Mouse (Mus musculus) left cerebral cortex, postnatal 14 days (tissue): ENCODE data around the gene Gse1. TPM values are rescaled to one million over a fixed set of nuclear protein-coding genes. Genes with fewer than 3 reads are reported as not detected.
A peak's percentile ranks its signal among the peaks of the same experiment; 100 is the strongest.

Experiments used
- DNase-seq, 2 experiments: peaks; one replicate each; pipeline ENCODE4 v3.0.0; 2021 to 2022; ENCODE audit warnings: low spot score in 2 of 2, mixed read lengths in 1 of 2
- intact Hi-C: fragments of 180-260 bp; cut with DNase I; formaldehyde crosslinking; loops from one replicate; pipeline ENCODE4 v1.15.1; 2025
- total RNA-seq, 2 experiments: library from RNA; stranded (reverse); gene quantifications; 2 replicates each; pipeline ENCODE4 v1.2.3; 2021

Gene Gse1
- total RNA-seq, 2 experiments from 2014 or later, result 49.0 to 57.3 TPM

DNA sequence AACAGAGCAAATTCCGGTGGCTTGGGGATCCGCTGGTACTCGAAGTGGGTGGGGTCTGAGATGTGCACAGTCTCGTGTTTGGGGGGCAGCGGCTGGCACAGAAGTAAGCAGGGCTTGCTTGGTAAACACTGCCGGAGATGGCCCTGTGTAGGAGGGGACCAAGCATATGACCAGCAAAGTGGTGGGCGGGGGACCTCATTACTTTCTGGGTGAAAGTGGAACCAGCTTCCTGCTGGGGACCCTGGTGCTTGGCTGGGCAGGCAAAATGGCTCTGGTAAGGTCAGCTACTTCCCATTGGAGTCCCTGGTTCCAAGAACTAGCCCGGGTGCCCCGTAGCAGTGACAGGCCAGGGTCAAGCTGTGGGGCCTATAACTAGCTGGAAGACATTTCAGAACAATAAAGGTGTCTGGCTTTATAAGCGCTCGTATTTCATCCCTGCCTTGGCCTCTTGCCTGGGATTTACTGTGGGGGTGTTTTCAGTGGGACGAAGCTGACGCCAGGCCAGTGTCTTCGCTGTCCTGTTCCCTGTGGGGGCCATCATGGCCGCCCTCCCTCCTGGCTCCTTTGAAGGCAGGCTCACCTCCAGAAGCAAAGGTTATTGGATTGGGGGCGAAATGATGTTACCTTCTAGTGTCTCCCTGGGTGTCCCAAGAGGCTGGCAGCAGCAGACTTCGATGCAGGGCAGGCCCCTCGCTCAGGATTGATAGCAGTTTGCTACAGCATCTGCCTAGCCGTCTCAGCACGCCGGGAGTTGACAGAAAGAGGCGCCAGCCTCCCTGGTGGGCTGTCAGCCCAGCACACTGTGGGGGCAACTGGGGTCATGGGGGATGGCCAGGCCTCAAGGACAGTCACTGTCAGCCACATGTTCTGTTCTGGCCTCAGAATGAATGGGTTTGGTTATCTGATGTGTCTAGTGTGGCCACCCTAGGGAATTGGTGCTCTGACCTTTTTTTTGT lies 148.9 kb downstream of the Gse1 start:
- intact Hi-C loops, result no loop called here
- DNase-seq, result no peak

DNA sequence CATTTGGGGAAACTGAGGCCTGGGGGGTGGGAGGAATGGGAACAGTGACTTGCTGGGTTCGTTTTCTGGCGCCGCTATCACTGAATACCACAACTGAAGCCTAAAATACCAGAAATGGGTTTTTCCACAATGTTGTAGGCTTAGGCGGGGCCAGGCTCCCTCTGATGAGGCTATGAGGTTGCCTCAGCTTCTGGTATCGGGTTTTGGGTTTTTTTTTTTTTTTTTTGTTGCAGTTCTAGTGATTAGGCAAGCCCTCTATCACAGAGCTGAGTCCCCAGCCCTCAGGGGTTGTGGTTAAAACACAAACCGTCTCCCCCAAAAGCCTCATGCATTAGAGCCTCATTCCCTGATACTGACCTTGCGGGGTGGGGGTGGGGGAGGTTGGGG lies 149.5 kb downstream of the Gse1 start:
- intact Hi-C loops, result no loop called here
- no peak for DNase-seq

GRCm38 (mm10) chr8:120378306-120378705 lies 150.1 kb downstream of the Gse1 start:
- no peak for DNase-seq
- intact Hi-C loops, result no loop called here

- intact Hi-C loops, result no loop called here
- no peak for DNase-seq
These were observed 150.8 kb downstream of the Gse1 start for GRCm38 (mm10) chr8:120379015-120379414.

GRCm38 (mm10) chr8:120381865-120382264 lies 153.6 kb downstream of the Gse1 start:
- intact Hi-C loops, result loop anchor here (5.0 kb wide), 2 partner anchors 55 to 105 kb away; no protein-coding TSS in a partner anchor
- DNase-seq, result no peak

GRCm38 (mm10) chr8:120382436-120383203 lies 154.4 kb downstream of the Gse1 start:
- DNase-seq, result peak; percentile 87 to 92
- intact Hi-C loops, result loop anchor here (5.0 kb wide), 2 partner anchors 55 to 105 kb away; no protein-coding TSS in a partner anchor

DNA sequence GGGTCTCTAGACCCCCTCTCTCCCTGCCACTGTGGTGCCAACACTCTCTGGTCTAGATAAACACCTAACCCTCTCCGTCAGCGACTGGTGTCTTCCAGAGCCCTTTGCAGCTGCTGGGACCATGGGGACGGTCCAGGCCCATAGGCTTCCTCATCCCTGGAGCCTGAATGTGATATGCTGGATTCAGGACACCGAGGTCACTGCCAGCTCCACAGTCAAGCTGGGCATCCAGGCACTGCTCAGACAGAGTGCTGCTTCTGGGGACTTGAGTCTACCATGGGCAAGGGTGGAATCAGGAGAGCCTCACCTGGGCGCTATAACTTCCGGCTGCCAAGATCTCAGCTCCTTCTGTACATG lies 154.9 kb downstream of the Gse1 start:
- intact Hi-C loops, result loop anchor here (5.0 kb wide), 2 partner anchors 54 to 104 kb away; no protein-coding TSS in a partner anchor
- DNase-seq, result no peak

DNA sequence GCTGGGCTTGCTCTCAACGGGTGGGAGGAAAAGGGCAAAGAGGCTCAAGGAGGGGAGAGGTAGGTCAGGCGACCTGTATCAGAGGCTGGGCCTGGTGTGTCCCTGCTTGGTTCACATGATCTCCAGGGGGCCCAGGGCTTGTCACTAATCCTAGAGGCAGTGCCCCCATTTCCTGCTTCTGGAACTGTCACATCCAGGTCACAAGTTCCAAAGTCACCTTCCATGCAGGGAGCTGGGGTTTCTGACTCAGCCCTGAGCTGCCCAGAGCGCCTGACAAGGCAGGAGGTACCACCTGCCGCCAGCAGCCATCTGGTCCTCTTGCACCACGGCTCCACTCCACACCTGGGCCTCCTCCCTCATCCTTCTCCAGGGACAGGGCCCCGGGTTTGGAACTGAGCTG lies 155.5 kb downstream of the Gse1 start:
- DNase-seq, result no peak
- intact Hi-C loops, result loop anchor here (5.0 kb wide), 2 partner anchors 54 to 104 kb away; no protein-coding TSS in a partner anchor

DNA sequence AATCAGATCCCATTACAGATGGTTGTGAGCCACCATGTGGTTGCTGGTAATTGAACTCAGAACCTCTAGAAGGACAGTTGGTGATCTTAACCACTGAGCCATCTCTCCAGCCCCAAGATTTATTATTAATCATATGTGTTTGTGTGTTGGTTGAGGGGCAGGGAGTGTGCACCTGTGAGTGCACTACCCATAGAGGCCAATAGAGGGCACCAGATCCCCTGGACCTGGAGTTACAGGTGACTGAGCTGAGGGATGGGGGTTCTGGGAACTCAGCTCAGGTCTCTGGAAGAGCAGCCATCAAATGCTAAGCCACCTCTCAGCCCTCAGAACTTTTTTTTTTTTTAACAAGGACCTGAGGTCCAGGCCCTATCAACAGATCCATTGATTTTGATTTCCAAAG lies 156.5 kb downstream of the Gse1 start:
- intact Hi-C loops, result loop anchor here (5.0 kb wide), 2 partner anchors 53 to 103 kb away; no protein-coding TSS in a partner anchor
- DNase-seq, result no peak

DNA sequence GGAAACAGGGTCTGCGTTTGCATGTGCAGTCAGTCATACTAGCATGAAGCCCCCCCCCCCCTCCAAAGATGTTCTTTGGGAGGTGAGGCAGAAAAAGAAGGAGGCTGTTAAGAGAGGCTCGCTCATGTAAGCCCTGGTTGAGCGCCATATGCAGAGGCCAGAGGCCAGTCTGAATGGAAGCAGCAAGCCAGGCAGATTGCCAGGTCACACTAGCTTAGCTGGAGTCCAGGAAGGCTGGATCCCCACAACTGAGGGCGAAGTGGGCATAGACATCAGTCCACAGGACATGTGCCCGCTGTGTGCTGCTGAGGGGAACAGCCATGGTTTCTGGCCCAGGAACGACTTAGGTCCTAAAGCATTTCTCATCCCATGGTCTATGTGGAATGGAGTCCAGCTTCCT lies 160.0 kb downstream of the Gse1 start:
- intact Hi-C loops, result no loop called here

GRCm38 (mm10) chr8:120390598-120390997 lies 162.3 kb downstream of the Gse1 start:
- DNase-seq, result no peak
- intact Hi-C loops, result no loop called here

More for the DNA sequence above, 160.0 kb downstream of the Gse1 start:
- DNase-seq, result no peak

- intact Hi-C loops, result no loop called here
These were observed 163.6 kb downstream of the Gse1 start for GRCm38 (mm10) chr8:120391856-120392255.

GRCm38 (mm10) chr8:120393085-120393484 lies 164.8 kb downstream of the Gse1 start:
- no peak for DNase-seq
- intact Hi-C loops, result no loop called here

More at GRCm38 (mm10) chr8:120391856-120392255, 163.6 kb downstream of the Gse1 start:
- no peak for DNase-seq

GRCm38 (mm10) chr8:120393871-120394275 lies 165.6 kb downstream of the Gse1 start:
- peak; percentile 30 to 50 for DNase-seq
- intact Hi-C loops, result no loop called here

- DNase-seq, result no peak
- intact Hi-C loops, result no loop called here
These were observed 167.6 kb downstream of the Gse1 start for GRCm38 (mm10) chr8:120395892-120396291.

- intact Hi-C loops, result no loop called here
- DNase-seq, result no peak
These were observed 168.5 kb downstream of the Gse1 start for GRCm38 (mm10) chr8:120396756-120397155.

- peak in 1 of 2 experiments; percentile 41 for DNase-seq
- intact Hi-C loops, result no loop called here
These were observed 169.5 kb downstream of the Gse1 start for GRCm38 (mm10) chr8:120397444-120398411.

- intact Hi-C loops, result no loop called here
- peak in 1 of 2 experiments; percentile 37 for DNase-seq
These were observed 171.1 kb downstream of the Gse1 start for GRCm38 (mm10) chr8:120399212-120399934.
